Mouse (Mus musculus) brain, embryonic 14.5 days (tissue): ENCODE results near the gene Gm10031.

Experiments
- CTCF ChIP-seq: fragments of 200-500 bp; IDR thresholded peaks from 2 replicates; pipeline ENCODE4 v1.5.1; 2012; ENCODE audit warnings: inconsistent platforms, mild to moderate bottlenecking, moderate library complexity, borderline replicate concordance; ENCODE audit not compliant: insufficient read depth, insufficient read length; ENCODE audit errors: extremely low read depth
- POLR2A ChIP-seq: fragments of 200-500 bp; IDR thresholded peaks from 2 replicates; pipeline ENCODE4 v1.6.1; 2012; ENCODE audit warnings: mild to moderate bottlenecking, inconsistent platforms, borderline replicate concordance; ENCODE audit not compliant: poor library complexity, insufficient read depth, insufficient read length, severe bottlenecking; ENCODE audit errors: extremely low read depth

- TF ChIP-seq POLR2A: no peak
- TF ChIP-seq CTCF: no peak
Measured at GRCm38 (mm10) chr1:156481826-156482225, 42.0 kb upstream of the Gm10031 start.
